Mouse (Mus musculus): ENCODE results near the gene Wls.

GRCm38 (mm10) chr3:159841458-159841857 is 2.0 kb downstream of the Wls start:
- no peak for TF ChIP-seq CTCF (IDR thresholded peaks at IDR 0.05; ENCODE audit: extremely low read depth, insufficient read length, insufficient replicate concordance, low read depth, low read length)
- TF ChIP-seq POLR2A (IDR thresholded peaks at IDR 0.05; ENCODE audit: low read depth, low read length) = no peak
